Mouse (Mus musculus): ENCODE measurements around the gene Kcnj15. TPM values are rescaled to one million over a fixed set of nuclear protein-coding genes. Genes with fewer than 3 reads are reported as not detected.

The Kcnj15 gene
- polyA plus RNA-seq, 2 experiments, result 3.3 to 4.0 TPM

- ATAC-seq (ENCODE audit: low FRiP score, low read depth), result no peak
- Histone ChIP-seq H3K27ac (replicated peaks; ENCODE audit: low read depth, low read length) (no peak overlapping the region), H3K36me3 (ENCODE audit: control insufficient read depth, insufficient read depth, low read length) (no peaks in the 10 kb centered on the region), H3K9me3 (ENCODE audit: control insufficient read depth, low read length) (no peaks in the 10 kb centered on the region), H3K4me2 (replicated peaks; ENCODE audit: low read depth, low read length, severe bottlenecking) (no peak overlapping the region), H3K9ac (ENCODE audit: low read depth, low read length, severe bottlenecking) (no peak overlapping the region), H3K4me1 (ENCODE audit: control insufficient read depth, insufficient read depth, low read length) (no peaks in the 10 kb centered on the region), H3K4me3 (replicated peaks; ENCODE audit: low read length) (no peak overlapping the region), H3K27me3 (ENCODE audit: control insufficient read depth, insufficient read depth, low read length) (no peaks in the 10 kb centered on the region)
- TF ChIP-seq POLR2A (IDR thresholded peaks at IDR 0.05; ENCODE audit: borderline replicate concordance, extremely low read depth, insufficient read depth, insufficient read length), result no peak
- 87% methylated on average over 3 of the region's 3 CpGs for WGBS
- DNase-seq (ENCODE audit: low spot score), result no peak
Measured at GRCm38 (mm10) chr16:95301667-95302066, 44.3 kb downstream of the Kcnj15 start.

GRCm38 (mm10) chr16:95303676-95304075 lies 46.3 kb downstream of the Kcnj15 start:
- no peak for DNase-seq (ENCODE audit: low spot score)
- Histone ChIP-seq H3K9me3 (ENCODE audit: control insufficient read depth, low read length) (no peaks in the 10 kb centered on the region), H3K27ac (replicated peaks; ENCODE audit: low read depth, low read length) (no peak overlapping the region), H3K27me3 (ENCODE audit: control insufficient read depth, insufficient read depth, low read length) (no peaks in the 10 kb centered on the region), H3K9ac (ENCODE audit: low read depth, low read length, severe bottlenecking) (no peak overlapping the region), H3K4me3 (replicated peaks; ENCODE audit: low read length) (no peak overlapping the region), H3K4me2 (replicated peaks; ENCODE audit: low read depth, low read length, severe bottlenecking) (no peak overlapping the region), H3K4me1 (ENCODE audit: control insufficient read depth, insufficient read depth, low read length) (no peaks in the 10 kb centered on the region), H3K36me3 (ENCODE audit: control insufficient read depth, insufficient read depth, low read length) (no peaks in the 10 kb centered on the region)
- no peak for ATAC-seq (ENCODE audit: low FRiP score, low read depth)
- 74% methylated on average over 9 of the region's 9 CpGs for WGBS
- no peak for TF ChIP-seq POLR2A (IDR thresholded peaks at IDR 0.05; ENCODE audit: borderline replicate concordance, extremely low read depth, insufficient read depth, insufficient read length)

GRCm38 (mm10) chr16:95307823-95308360 lies 50.5 kb downstream of the Kcnj15 start:
- TF ChIP-seq POLR2A (IDR thresholded peaks at IDR 0.05; ENCODE audit: borderline replicate concordance, extremely low read depth, insufficient read depth, insufficient read length), result no peak
- H3K27me3 ChIP-seq (ENCODE audit: control insufficient read depth, insufficient read depth, low read length), result no peaks in the 10 kb centered on the region
- DNase-seq (ENCODE audit: low spot score) (no peak), ATAC-seq (ENCODE audit: low FRiP score, low read depth) (no peak)
- no peak overlapping the region for H3K4me2 ChIP-seq (replicated peaks; ENCODE audit: low read depth, low read length, severe bottlenecking)
- no peaks in the 10 kb centered on the region for H3K9me3 ChIP-seq (ENCODE audit: control insufficient read depth, low read length)
- H3K27ac ChIP-seq (replicated peaks; ENCODE audit: low read depth, low read length), result no peak overlapping the region
- H3K36me3 ChIP-seq (ENCODE audit: control insufficient read depth, insufficient read depth, low read length), result no peaks in the 10 kb centered on the region
- H3K4me3 ChIP-seq (replicated peaks; ENCODE audit: low read length), result no peak overlapping the region
- 90% methylated on average over 3 of the region's 3 CpGs for WGBS
- H3K4me1 ChIP-seq (ENCODE audit: control insufficient read depth, insufficient read depth, low read length), result no peaks in the 10 kb centered on the region
- H3K9ac ChIP-seq (ENCODE audit: low read depth, low read length, severe bottlenecking), result no peak overlapping the region

- ATAC-seq (ENCODE audit: low FRiP score, low read depth), result peak; percentile 55; the same call in 1 of the 2 replicates
- H3K27me3 ChIP-seq (ENCODE audit: control insufficient read depth, insufficient read depth, low read length), result no peaks in the 10 kb centered on the region
- no peaks in the 10 kb centered on the region for H3K9me3 ChIP-seq (ENCODE audit: control insufficient read depth, low read length)
- no peak overlapping the region for H3K4me3 ChIP-seq (replicated peaks; ENCODE audit: low read length)
- DNase-seq (ENCODE audit: low spot score), result peak; percentile 39
- no peak for TF ChIP-seq POLR2A (IDR thresholded peaks at IDR 0.05; ENCODE audit: borderline replicate concordance, extremely low read depth, insufficient read depth, insufficient read length)
- H3K4me1 ChIP-seq (ENCODE audit: control insufficient read depth, insufficient read depth, low read length), result peaks cover 5% of the 10 kb centered on the region; the same call in 1 of the 2 replicates
- no peak overlapping the region for H3K9ac ChIP-seq (ENCODE audit: low read depth, low read length, severe bottlenecking)
- no peak overlapping the region for H3K4me2 ChIP-seq (replicated peaks; ENCODE audit: low read depth, low read length, severe bottlenecking)
- WGBS, result 39% methylated on average over 9 of the region's 9 CpGs
- no peaks in the 10 kb centered on the region for H3K36me3 ChIP-seq (ENCODE audit: control insufficient read depth, insufficient read depth, low read length)
- H3K27ac ChIP-seq (replicated peaks; ENCODE audit: low read depth, low read length), result no peak overlapping the region
Measured at GRCm38 (mm10) chr16:95321945-95322625, 64.7 kb downstream of the Kcnj15 start.

DNA sequence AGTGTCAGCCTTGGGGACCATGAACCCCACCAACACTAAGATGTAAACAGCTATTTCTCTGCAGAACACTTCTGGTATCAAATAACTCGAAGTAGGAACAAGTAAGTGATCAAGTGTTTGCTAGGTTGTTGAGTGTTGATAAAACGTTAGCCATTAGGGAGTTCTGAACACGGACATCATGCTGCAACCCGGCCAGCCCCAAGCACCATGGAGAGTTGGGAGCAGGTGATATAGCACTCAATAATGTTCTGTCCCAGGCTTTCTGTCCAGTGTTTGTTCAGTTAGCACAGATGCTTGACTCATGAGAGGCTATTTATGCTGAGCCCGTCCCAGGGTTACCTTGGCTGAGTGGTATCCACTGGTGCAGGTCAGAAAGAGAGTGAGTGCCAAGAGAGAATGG lies 74.8 kb downstream of the Kcnj15 start:
- Histone ChIP-seq H3K4me3 (replicated peaks; ENCODE audit: low read length) (no peak overlapping the region), H3K4me2 (replicated peaks; ENCODE audit: low read depth, low read length, severe bottlenecking) (no peak overlapping the region), H3K9ac (ENCODE audit: low read depth, low read length, severe bottlenecking) (no peak overlapping the region), H3K27ac (replicated peaks; ENCODE audit: low read depth, low read length) (no peak overlapping the region), H3K4me1 (ENCODE audit: control insufficient read depth, insufficient read depth, low read length) (no peaks in the 10 kb centered on the region), H3K36me3 (ENCODE audit: control insufficient read depth, insufficient read depth, low read length) (no peaks in the 10 kb centered on the region), H3K9me3 (ENCODE audit: control insufficient read depth, low read length) (no peaks in the 10 kb centered on the region), H3K27me3 (ENCODE audit: control insufficient read depth, insufficient read depth, low read length) (no peaks in the 10 kb centered on the region)
- DNase-seq (ENCODE audit: low spot score) (no peak), ATAC-seq (ENCODE audit: low FRiP score, low read depth) (no peak)
- TF ChIP-seq POLR2A (IDR thresholded peaks at IDR 0.05; ENCODE audit: borderline replicate concordance, extremely low read depth, insufficient read depth, insufficient read length), result no peak
- WGBS, result 86% methylated on average over 5 of the region's 5 CpGs

All from limb, embryonic 14.5 days (tissue).